Mouse (Mus musculus): ENCODE data around the gene Cldn4. TPM values are rescaled to one million over a fixed set of nuclear protein-coding genes. Genes with fewer than 3 reads are reported as not detected.

Cldn4 gene
- polyA plus RNA-seq (2015; fragmentation: Nextera tagmentation; extraction: Ambion mirVana) = 43.8 and 51.6 TPM in 2 replicates

DNA sequence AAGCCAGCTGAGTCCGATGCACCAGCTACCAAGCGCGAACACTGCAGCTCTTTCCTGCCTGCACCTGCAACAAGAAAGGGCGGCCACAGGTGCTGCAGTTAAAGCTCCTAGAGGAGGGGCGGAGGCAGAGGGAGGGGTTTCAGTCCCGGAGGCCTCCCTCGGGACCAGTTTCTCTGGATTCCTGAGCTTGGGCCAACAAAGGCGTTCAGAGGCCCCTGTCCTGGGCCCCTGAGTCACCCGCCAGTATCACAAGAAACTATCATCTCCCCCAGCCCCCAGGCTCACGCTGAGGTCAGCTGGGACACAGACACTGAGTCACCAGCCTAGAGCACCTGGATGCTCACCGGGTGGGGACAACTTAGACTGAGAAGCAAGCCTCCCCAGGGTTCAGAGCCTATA is at the start of gene Cldn4:
TSS of gene Cldn4 (minus strand) at position 78 of the 399 bp plus-strand sequence.
- DNase-seq (ENCODE audit: low spot score) (peak; percentile 87), ATAC-seq (ENCODE audit: low FRiP score, low TSS enrichment) (peak; percentile 77)
- Histone ChIP-seq H3K9ac (ENCODE audit: low read length) (peak within 1 kb of the TSS; percentile 59), H3K27ac (replicated peaks) (peak within 1 kb of the TSS; percentile 81), H3K27me3 (ENCODE audit: control insufficient read depth, insufficient read depth, low read length) (no peaks in the 10 kb centered on the region), H3K4me1 (replicated peaks; ENCODE audit: control insufficient read depth, insufficient read depth) (peaks cover 12% of the 10 kb centered on the region; the same call in 1 of the 2 replicates), H3K4me2 (replicated peaks; ENCODE audit: low read depth) (peak within 1 kb of the TSS; percentile 47), H3K9me3 (ENCODE audit: control insufficient read depth, low read length) (no peaks in the 10 kb centered on the region), H3K36me3 (ENCODE audit: control insufficient read depth, insufficient read depth, low read length) (no peaks in the 10 kb centered on the region), H3K4me3 (ENCODE audit: low read depth, low read length) (peak within 1 kb of the TSS; percentile 41)
- peak; percentile 87 for TF ChIP-seq EP300 (optimal IDR thresholded peaks at IDR 0.05)
- TF ChIP-seq CTCF (IDR thresholded peaks at IDR 0.05; ENCODE audit: low read depth) = no peak
- 21% methylated on average over 11 of the region's 11 CpGs for WGBS

DNA sequence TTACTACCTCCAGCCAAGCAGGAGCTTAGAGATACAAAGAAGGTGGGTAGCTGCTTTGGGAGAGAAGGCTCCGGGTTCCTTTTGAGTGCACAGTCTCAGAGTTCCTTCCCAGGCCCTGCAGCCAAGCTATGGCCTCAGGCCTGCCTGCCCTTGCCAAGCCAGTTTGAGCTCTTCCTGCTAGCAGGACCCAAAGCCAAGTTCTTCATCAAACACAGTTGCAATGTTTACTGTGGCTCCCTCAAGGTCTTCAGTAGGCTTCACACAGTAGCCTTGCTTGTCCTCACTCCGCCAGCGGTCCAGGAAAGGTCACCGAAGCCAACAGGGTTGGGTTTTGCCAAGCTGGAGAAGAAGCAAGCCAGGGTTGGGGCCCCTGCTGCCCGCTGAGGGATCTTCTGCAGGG is 45.8 kb upstream of the Cldn4 start:
- H3K9me3 ChIP-seq (ENCODE audit: control insufficient read depth, low read length) = no peaks in the 10 kb centered on the region
- no peaks in the 10 kb centered on the region for H3K36me3 ChIP-seq (ENCODE audit: control insufficient read depth, insufficient read depth, low read length)
- no peak for DNase-seq (ENCODE audit: low spot score)
- peak; percentile 33; the same call in 1 of the 2 replicates for ATAC-seq (ENCODE audit: low FRiP score, low TSS enrichment)
- no peaks in the 10 kb centered on the region; the same call in 1 of the 2 replicates for H3K27me3 ChIP-seq (ENCODE audit: control insufficient read depth, insufficient read depth, low read length)
- no peak for TF ChIP-seq EP300 (optimal IDR thresholded peaks at IDR 0.05)
- TF ChIP-seq CTCF (IDR thresholded peaks at IDR 0.05; ENCODE audit: low read depth) = no peak
- no peaks in the 10 kb centered on the region for H3K4me1 ChIP-seq (replicated peaks; ENCODE audit: control insufficient read depth, insufficient read depth)
- WGBS = 63% methylated on average over 5 of the region's 5 CpGs
- H3K9ac ChIP-seq (ENCODE audit: low read length) = no peak overlapping the region
- no peak overlapping the region for H3K27ac ChIP-seq (replicated peaks)
- no peak overlapping the region for H3K4me2 ChIP-seq (replicated peaks; ENCODE audit: low read depth)
- H3K4me3 ChIP-seq (ENCODE audit: low read depth, low read length) = no peak overlapping the region

- Histone ChIP-seq H3K36me3 (ENCODE audit: control insufficient read depth, insufficient read depth, low read length) (no peaks in the 10 kb centered on the region), H3K27me3 (ENCODE audit: control insufficient read depth, insufficient read depth, low read length) (peaks cover 18% of the 10 kb centered on the region), H3K9me3 (ENCODE audit: control insufficient read depth, low read length) (no peaks in the 10 kb centered on the region), H3K4me3 (ENCODE audit: low read depth, low read length) (no peak overlapping the region), H3K4me2 (replicated peaks; ENCODE audit: low read depth) (no peak overlapping the region), H3K9ac (ENCODE audit: low read length) (no peak overlapping the region), H3K4me1 (replicated peaks; ENCODE audit: control insufficient read depth, insufficient read depth) (no peaks in the 10 kb centered on the region), H3K27ac (replicated peaks) (no peak overlapping the region)
- no peak for TF ChIP-seq CTCF (IDR thresholded peaks at IDR 0.05; ENCODE audit: low read depth)
- no peak for TF ChIP-seq EP300 (optimal IDR thresholded peaks at IDR 0.05)
- DNase-seq (ENCODE audit: low spot score) (no peak), ATAC-seq (ENCODE audit: low FRiP score, low TSS enrichment) (no peak)
- WGBS = 45% methylated on average over 6 of the region's 6 CpGs
Measured at GRCm38 (mm10) chr5:134989741-134990140, 43.0 kb upstream of the Cldn4 start.

- H3K27me3 ChIP-seq (ENCODE audit: control insufficient read depth, insufficient read depth, low read length) = peaks cover 21% of the 10 kb centered on the region
- no peaks in the 10 kb centered on the region for H3K4me1 ChIP-seq (replicated peaks; ENCODE audit: control insufficient read depth, insufficient read depth)
- no peak overlapping the region for H3K9ac ChIP-seq (ENCODE audit: low read length)
- 58% methylated on average over 11 of the region's 11 CpGs for WGBS
- H3K9me3 ChIP-seq (ENCODE audit: control insufficient read depth, low read length) = no peaks in the 10 kb centered on the region
- H3K36me3 ChIP-seq (ENCODE audit: control insufficient read depth, insufficient read depth, low read length) = no peaks in the 10 kb centered on the region
- DNase-seq (ENCODE audit: low spot score) (no peak), ATAC-seq (ENCODE audit: low FRiP score, low TSS enrichment) (no peak)
- H3K27ac ChIP-seq (replicated peaks) = no peak overlapping the region
- H3K4me3 ChIP-seq (ENCODE audit: low read depth, low read length) = no peak overlapping the region
- TF ChIP-seq CTCF (IDR thresholded peaks at IDR 0.05; ENCODE audit: low read depth) (no peak), EP300 (optimal IDR thresholded peaks at IDR 0.05) (no peak)
- H3K4me2 ChIP-seq (replicated peaks; ENCODE audit: low read depth) = no peak overlapping the region
Measured at GRCm38 (mm10) chr5:134989166-134989565, 42.4 kb upstream of the Cldn4 start.

GRCm38 (mm10) chr5:134986298-134987268 is 39.8 kb upstream of the Cldn4 start:
- Histone ChIP-seq H3K27ac (replicated peaks) (0 out of 2 replicates have a peak overlapping the region, but pooled peaks have one; percentile 24), H3K36me3 (ENCODE audit: control insufficient read depth, insufficient read depth, low read length) (no peaks in the 10 kb centered on the region), H3K4me2 (replicated peaks; ENCODE audit: low read depth) (peak overlapping the region; percentile 49), H3K4me1 (replicated peaks; ENCODE audit: control insufficient read depth, insufficient read depth) (no peaks in the 10 kb centered on the region), H3K27me3 (ENCODE audit: control insufficient read depth, insufficient read depth, low read length) (peaks cover 21% of the 10 kb centered on the region), H3K4me3 (ENCODE audit: low read depth, low read length) (peak overlapping the region; percentile 28), H3K9me3 (ENCODE audit: control insufficient read depth, low read length) (no peaks in the 10 kb centered on the region), H3K9ac (ENCODE audit: low read length) (peak overlapping the region; percentile 35; the same call in 1 of the 2 replicates)
- no peak for DNase-seq (ENCODE audit: low spot score)
- ATAC-seq (ENCODE audit: low FRiP score, low TSS enrichment) = peak; percentile 9; the same call in 1 of the 2 replicates
- 3% methylated on average over 79 of the region's 79 CpGs for WGBS
- TF ChIP-seq EP300 (optimal IDR thresholded peaks at IDR 0.05) = no peak
- peak; percentile 33; the same call in 1 of the 2 replicates for TF ChIP-seq CTCF (IDR thresholded peaks at IDR 0.05; ENCODE audit: low read depth)

All from stomach, postnatal 0 days (tissue).